Mouse (Mus musculus) liver, embryonic 16.5 days (tissue): ENCODE measurements at regions not wholly inside any gene's neighbourhood (a gene's known extent, or its start where the extent isn't known, plus 50 kb on each side); places are given as distances from the start of the nearest gene placed in this dataset.

Source experiments
- ATAC-seq: fragments of 200-750 bp; cut with Nextera tagmentation; 2 replicates; pipeline ENCODE4 v1.8.0; 2017; ENCODE audit warnings: low read depth, mild to moderate bottlenecking, moderate number of reproducible peaks, moderate library complexity
- H3K27ac ChIP-seq: fragments of 300-500 bp; sonication (generic); 2 replicates; pipeline ENCODE4 v1.5.1; 2014; ENCODE audit warnings: mild to moderate bottlenecking, low read length
- H3K27me3 ChIP-seq: fragments of 300-500 bp; sonication (generic); 2 replicates; pipeline ENCODE4 v1.6.1; 2014; ENCODE audit warnings: low read depth, low read length, mixed read lengths; ENCODE audit not compliant: control insufficient read depth, insufficient read depth
- H3K36me3 ChIP-seq: fragments of 300-500 bp; sonication (generic); 2 replicates; pipeline ENCODE4 v1.6.1; 2014; ENCODE audit warnings: mild to moderate bottlenecking; ENCODE audit not compliant: control insufficient read depth, insufficient read depth
- H3K4me1 ChIP-seq: fragments of 300-500 bp; sonication (generic); 2 replicates; pipeline ENCODE4 v1.6.1; 2014; ENCODE audit warnings: low read depth, low read length, mixed read lengths; ENCODE audit not compliant: control insufficient read depth
- H3K4me2 ChIP-seq: fragments of 300-500 bp; sonication (generic); 2 replicates; pipeline ENCODE4 v1.6.1; 2014; ENCODE audit warnings: low read depth, low read length, mixed read lengths
- H3K4me3 ChIP-seq: fragments of 300-500 bp; sonication (generic); 2 replicates; pipeline ENCODE4 v1.5.1; 2014; ENCODE audit warnings: low read depth, mild to moderate bottlenecking, low read length
- H3K9ac ChIP-seq: fragments of 300-500 bp; sonication (generic); 2 replicates; pipeline ENCODE4 v1.6.1; 2014; ENCODE audit warnings: low read depth, low read length
- H3K9me3 ChIP-seq: fragments of 300-500 bp; sonication (generic); replicated peaks from 2 replicates; pipeline ENCODE4 v1.6.1; 2016; ENCODE audit warnings: low read length; ENCODE audit not compliant: control insufficient read depth
- WGBS: fragments of 180-500 bp; shearing (Covaris S2); extraction: QIAGEN DNeasy Blood & Tissue Kit; methylation state at CpG from one replicate; pipeline ENCODE4 v1.1.7; 2014; ENCODE audit not compliant: insufficient replicate concordance; 5-methylcytosine and 5-hydroxymethylcytosine counted together

- Histone ChIP-seq H3K9ac (no peak overlapping the region), H3K27ac (no peak overlapping the region), H3K36me3 (no peaks in the 10 kb centered on the region), H3K4me3 (no peak overlapping the region), H3K9me3 (no peaks in the 10 kb centered on the region), H3K4me1 (peaks cover 11% of the 10 kb centered on the region), H3K4me2 (no peak overlapping the region), H3K27me3 (no peaks in the 10 kb centered on the region)
- no peak for ATAC-seq
- 36% methylated on average over 3 of the region's 3 CpGs for WGBS
These were observed 83.0 kb upstream of the Dph5 start for GRCm38 (mm10) chr3:115804616-115805015.

- 59% methylated on average over 3 of the region's 3 CpGs for WGBS
- Histone ChIP-seq H3K4me2 (no peak overlapping the region), H3K4me3 (no peak overlapping the region), H3K4me1 (no peaks in the 10 kb centered on the region; the same call in 1 of the 2 replicates), H3K9me3 (no peaks in the 10 kb centered on the region), H3K36me3 (no peaks in the 10 kb centered on the region), H3K27ac (no peak overlapping the region), H3K27me3 (no peaks in the 10 kb centered on the region), H3K9ac (no peak overlapping the region)
- no peak for ATAC-seq
These were observed 80.6 kb upstream of the Dph5 start for GRCm38 (mm10) chr3:115807032-115807431.

- Histone ChIP-seq H3K27me3 (no peaks in the 10 kb centered on the region), H3K4me2 (peak overlapping the region; percentile 41)
These were observed 72.5 kb upstream of the Dph5 start for GRCm38 (mm10) chr3:115815168-115815567.

GRCm38 (mm10) chr3:115815571-115816156 is 72.0 kb upstream of the Dph5 start:
- peak overlapping the region; percentile 38; the same call in 1 of the 2 replicates for H3K27ac ChIP-seq
- H3K4me1 ChIP-seq = peaks cover 28% of the 10 kb centered on the region
- H3K4me3 ChIP-seq = peak overlapping the region; percentile 1
- H3K4me2 ChIP-seq = peak overlapping the region; percentile 41
- no peaks in the 10 kb centered on the region for H3K36me3 ChIP-seq
- H3K27me3 ChIP-seq = no peaks in the 10 kb centered on the region
- H3K9ac ChIP-seq = no peak overlapping the region
- peak; percentile 66 for ATAC-seq
- H3K9me3 ChIP-seq = no peaks in the 10 kb centered on the region
- WGBS = 14% methylated on average over 12 of the region's 12 CpGs

More at GRCm38 (mm10) chr3:115815168-115815567, 72.5 kb upstream of the Dph5 start:
- WGBS = 28% methylated on average over 4 of the region's 4 CpGs
- Histone ChIP-seq H3K9me3 (no peaks in the 10 kb centered on the region), H3K36me3 (no peaks in the 10 kb centered on the region), H3K27ac (peak overlapping the region; percentile 25), H3K9ac (no peak overlapping the region), H3K4me1 (peaks cover 24% of the 10 kb centered on the region), H3K4me3 (no peak overlapping the region)
- peak; percentile 55 for ATAC-seq

- Histone ChIP-seq H3K9me3 (no peaks in the 10 kb centered on the region), H3K4me1 (peaks cover 28% of the 10 kb centered on the region), H3K4me3 (no peak overlapping the region), H3K9ac (no peak overlapping the region), H3K27me3 (no peaks in the 10 kb centered on the region), H3K27ac (peak overlapping the region; percentile 32; the same call in 1 of the 2 replicates), H3K4me2 (no peak overlapping the region), H3K36me3 (no peaks in the 10 kb centered on the region)
- ATAC-seq = no peak
- WGBS = 45% methylated on average over 6 of the region's 6 CpGs
These were observed 71.1 kb upstream of the Dph5 start for GRCm38 (mm10) chr3:115816328-115817160.

- ATAC-seq = no peak
- H3K4me3 ChIP-seq = no peak overlapping the region
- no peak overlapping the region for H3K27ac ChIP-seq
- 80% methylated on average over 5 of the region's 5 CpGs for WGBS
- no peak overlapping the region for H3K4me2 ChIP-seq
- no peaks in the 10 kb centered on the region for H3K27me3 ChIP-seq
- no peak overlapping the region for H3K9ac ChIP-seq
- no peaks in the 10 kb centered on the region for H3K36me3 ChIP-seq
- peaks cover 28% of the 10 kb centered on the region for H3K4me1 ChIP-seq
- H3K9me3 ChIP-seq = no peaks in the 10 kb centered on the region
These were observed 69.9 kb upstream of the Dph5 start for GRCm38 (mm10) chr3:115817771-115818170.

GRCm38 (mm10) chr3:115818734-115819133 is 68.9 kb upstream of the Dph5 start:
- WGBS = 15% methylated on average over 7 of the region's 7 CpGs
- Histone ChIP-seq H3K9ac (no peak overlapping the region), H3K27me3 (no peaks in the 10 kb centered on the region), H3K9me3 (no peaks in the 10 kb centered on the region), H3K27ac (no peak overlapping the region), H3K4me3 (no peak overlapping the region), H3K36me3 (no peaks in the 10 kb centered on the region), H3K4me2 (peak overlapping the region; percentile 3; the same call in 1 of the 2 replicates), H3K4me1 (peaks cover 28% of the 10 kb centered on the region)
- no peak for ATAC-seq

GRCm38 (mm10) chr3:115819401-115820138 is 68.1 kb upstream of the Dph5 start:
- no peak overlapping the region for H3K4me3 ChIP-seq
- H3K9me3 ChIP-seq = no peaks in the 10 kb centered on the region
- H3K27ac ChIP-seq = no peak overlapping the region
- WGBS = 9% methylated on average over 7 of the region's 7 CpGs
- no peaks in the 10 kb centered on the region for H3K27me3 ChIP-seq
- peak overlapping the region; percentile 39 for H3K4me2 ChIP-seq
- H3K9ac ChIP-seq = no peak overlapping the region
- ATAC-seq = no peak
- H3K36me3 ChIP-seq = no peaks in the 10 kb centered on the region
- peaks cover 28% of the 10 kb centered on the region for H3K4me1 ChIP-seq
